Mouse (Mus musculus): ENCODE measurements around the gene Msi2.

Msi2 gene

GRCm38 (mm10) chr11:88471981-88472647 lies 246.2 kb downstream of the Msi2 start:
- DNase-seq, result no peak

- no peak for DNase-seq
These were observed 247.7 kb downstream of the Msi2 start for GRCm38 (mm10) chr11:88470599-88470998.

GRCm38 (mm10) chr11:88468996-88469395 lies 249.3 kb downstream of the Msi2 start:
- no peak for DNase-seq

- DNase-seq, result no peak
These were observed 250.6 kb downstream of the Msi2 start for GRCm38 (mm10) chr11:88467498-88468245.

GRCm38 (mm10) chr11:88463951-88464350 lies 254.4 kb downstream of the Msi2 start:
- no peak for DNase-seq

- DNase-seq, result no peak
These were observed 255.5 kb downstream of the Msi2 start for GRCm38 (mm10) chr11:88462789-88463188.

GRCm38 (mm10) chr11:88461601-88462000 lies 256.7 kb downstream of the Msi2 start:
- DNase-seq, result no peak

GRCm38 (mm10) chr11:88459946-88460736 lies 258.2 kb downstream of the Msi2 start:
- DNase-seq, result no peak

GRCm38 (mm10) chr11:88457241-88457738 lies 261.0 kb downstream of the Msi2 start:
- no peak for DNase-seq

- peak; percentile 24 for DNase-seq
These were observed 263.2 kb downstream of the Msi2 start for GRCm38 (mm10) chr11:88454867-88455806.

- DNase-seq, result no peak
These were observed 269.1 kb downstream of the Msi2 start for GRCm38 (mm10) chr11:88449180-88449579.

GRCm38 (mm10) chr11:88448571-88448970 lies 269.7 kb downstream of the Msi2 start:
- DNase-seq, result no peak

GRCm38 (mm10) chr11:88447350-88447749 lies 271.0 kb downstream of the Msi2 start:
- no peak for DNase-seq

- no peak for DNase-seq
These were observed 274.4 kb downstream of the Msi2 start for GRCm38 (mm10) chr11:88443905-88444304.

GRCm38 (mm10) chr11:88443291-88443690 lies 275.0 kb downstream of the Msi2 start:
- no peak for DNase-seq

- DNase-seq, result no peak
These were observed 276.2 kb downstream of the Msi2 start for GRCm38 (mm10) chr11:88441871-88442740.

- no peak for DNase-seq
These were observed 279.7 kb downstream of the Msi2 start for GRCm38 (mm10) chr11:88438659-88439058.

- DNase-seq, result no peak
These were observed 281.7 kb downstream of the Msi2 start for GRCm38 (mm10) chr11:88436596-88436995.

- DNase-seq, result no peak
These were observed 282.8 kb downstream of the Msi2 start for GRCm38 (mm10) chr11:88435543-88435942.

GRCm38 (mm10) chr11:88431363-88432269 lies 286.7 kb downstream of the Msi2 start:
- no peak for DNase-seq

Data from thymus, postnatal 25 days (tissue).